Mouse (Mus musculus) cerebellum, postnatal 36 days (tissue): ENCODE measurements around the gene Mtor.

Source experiments
- DNase-seq, 2 experiments: peaks; one replicate each; pipeline ENCODE4 v3.0.0; 2021 to 2022; ENCODE audit warnings: mixed read lengths in 2 of 2

Mtor gene

DNA sequence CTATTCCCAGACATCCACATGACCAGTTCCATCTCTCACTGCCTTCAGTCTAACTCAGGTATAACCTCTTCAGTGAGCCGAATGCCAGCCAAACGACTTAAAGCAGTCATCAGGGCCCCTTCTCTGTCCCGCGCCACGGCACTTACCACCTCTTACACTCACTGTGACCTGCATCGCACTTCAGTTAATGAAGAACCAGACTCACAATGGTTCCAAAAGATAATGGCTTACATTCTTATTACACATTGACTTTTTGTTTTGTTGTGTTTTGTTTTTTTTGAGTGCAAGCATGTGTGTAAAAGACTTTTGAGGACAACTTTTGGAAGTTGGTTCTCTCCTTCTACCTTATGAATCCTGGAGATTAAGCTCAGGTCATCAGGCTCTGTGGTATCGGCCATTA is 5.8 kb upstream of the Mtor start:
- DNase-seq = no peak

DNA sequence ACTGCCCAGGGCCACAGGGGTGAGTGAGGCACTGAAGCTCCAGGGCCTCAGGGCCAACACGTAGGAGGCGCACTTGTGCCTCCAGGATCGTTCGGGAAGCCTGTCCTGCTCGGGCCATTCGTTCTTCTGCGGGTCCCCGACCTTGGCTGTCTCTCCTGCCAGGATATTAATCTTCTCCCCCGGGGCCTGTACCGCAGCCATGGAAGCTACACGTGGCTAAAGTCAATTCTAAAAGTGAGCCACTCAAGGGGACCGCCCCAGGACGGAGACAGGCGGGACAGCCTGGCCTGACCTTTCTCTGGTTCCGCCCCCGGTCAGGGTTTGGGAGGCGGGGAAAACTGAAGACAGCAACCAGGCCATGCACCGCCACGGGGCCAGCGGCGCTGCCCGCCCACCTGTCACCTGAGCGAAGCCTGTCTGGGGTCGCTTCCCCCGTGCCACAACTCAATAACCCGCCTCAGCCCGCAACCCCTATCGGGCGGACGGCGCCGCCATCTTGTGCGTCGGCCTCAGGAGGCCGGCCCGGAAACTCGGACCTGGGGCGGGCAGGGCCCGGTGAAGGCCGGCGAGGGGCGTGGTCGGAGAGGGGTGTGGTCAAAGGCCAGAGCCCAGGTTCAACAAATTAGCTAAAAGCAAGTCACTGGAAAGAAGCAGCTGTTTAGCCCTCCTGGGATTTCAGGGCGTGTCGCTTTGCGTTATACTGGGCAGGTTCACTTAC is 4.0 kb upstream of the Mtor start, which contains the start of gene Ubiad1:
Gene Ubiad1 (minus strand): TSS at position 522 of the 718 bp plus-strand sequence.
- DNase-seq = peak; percentile 78 to 83

DNA sequence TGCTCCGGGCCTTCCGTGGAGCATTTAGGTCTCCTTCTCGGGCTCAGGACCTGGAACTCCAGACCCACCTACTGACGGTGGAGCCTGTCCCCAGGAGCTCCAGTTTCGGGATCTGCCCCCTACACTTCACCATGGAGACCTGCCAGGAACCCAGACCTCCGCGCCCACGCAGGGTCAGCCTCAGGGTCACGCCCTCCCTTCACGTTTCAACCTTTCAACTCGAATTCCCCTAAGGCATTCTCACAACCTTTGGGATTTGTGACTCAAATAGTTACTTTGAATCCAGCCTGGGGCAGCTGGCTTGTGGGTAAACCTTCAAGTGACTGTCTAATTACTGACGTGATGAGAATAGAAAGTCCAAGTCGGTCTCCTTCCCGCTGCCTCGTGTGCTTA is 438 bp downstream of the Mtor start:
- no peak for DNase-seq

DNA sequence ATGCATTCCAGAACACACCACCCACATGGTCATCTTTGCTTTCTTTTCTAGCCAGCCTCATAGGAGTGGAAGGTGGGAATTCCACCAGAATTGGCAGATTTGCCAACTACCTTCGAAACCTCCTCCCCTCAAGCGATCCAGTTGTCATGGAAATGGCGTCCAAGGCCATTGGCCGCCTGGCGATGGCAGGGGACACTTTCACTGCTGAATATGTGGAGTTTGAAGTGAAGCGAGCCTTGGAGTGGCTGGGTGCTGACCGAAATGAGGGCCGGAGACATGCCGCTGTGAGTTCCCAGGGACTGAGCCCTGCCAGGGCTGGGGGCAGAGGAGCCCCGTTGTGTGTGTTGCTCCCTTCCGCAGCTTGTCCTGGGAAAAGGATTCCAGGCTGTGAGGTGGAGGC is 5.3 kb downstream of the Mtor start:
- no peak for DNase-seq

DNA sequence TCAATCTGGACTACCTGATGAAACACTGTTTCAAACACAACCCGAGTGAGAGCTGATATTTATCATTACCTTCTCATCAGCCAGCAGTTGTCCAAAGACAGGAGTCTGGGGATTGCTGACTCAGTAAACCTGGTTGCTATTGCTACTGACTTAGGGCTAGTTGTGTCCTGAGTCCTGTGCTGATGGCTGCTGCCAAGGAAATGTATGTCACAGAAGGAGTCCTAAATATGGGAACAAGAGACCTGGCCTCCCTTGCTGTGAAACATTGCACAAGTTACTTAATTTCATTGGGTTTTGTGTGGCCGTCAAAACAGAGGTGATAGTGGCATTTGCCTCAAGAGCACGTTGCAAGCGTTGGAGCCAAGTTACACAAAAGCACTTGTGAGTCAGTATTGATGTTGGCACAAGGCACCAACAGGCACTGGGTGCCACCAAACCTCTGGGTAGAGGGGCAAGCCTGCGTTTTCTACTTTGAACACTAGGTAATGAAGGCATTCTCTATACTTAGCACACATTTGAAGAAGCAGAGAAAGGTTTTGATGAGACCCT is 7.1 kb downstream of the Mtor start:
- no peak for DNase-seq

DNA sequence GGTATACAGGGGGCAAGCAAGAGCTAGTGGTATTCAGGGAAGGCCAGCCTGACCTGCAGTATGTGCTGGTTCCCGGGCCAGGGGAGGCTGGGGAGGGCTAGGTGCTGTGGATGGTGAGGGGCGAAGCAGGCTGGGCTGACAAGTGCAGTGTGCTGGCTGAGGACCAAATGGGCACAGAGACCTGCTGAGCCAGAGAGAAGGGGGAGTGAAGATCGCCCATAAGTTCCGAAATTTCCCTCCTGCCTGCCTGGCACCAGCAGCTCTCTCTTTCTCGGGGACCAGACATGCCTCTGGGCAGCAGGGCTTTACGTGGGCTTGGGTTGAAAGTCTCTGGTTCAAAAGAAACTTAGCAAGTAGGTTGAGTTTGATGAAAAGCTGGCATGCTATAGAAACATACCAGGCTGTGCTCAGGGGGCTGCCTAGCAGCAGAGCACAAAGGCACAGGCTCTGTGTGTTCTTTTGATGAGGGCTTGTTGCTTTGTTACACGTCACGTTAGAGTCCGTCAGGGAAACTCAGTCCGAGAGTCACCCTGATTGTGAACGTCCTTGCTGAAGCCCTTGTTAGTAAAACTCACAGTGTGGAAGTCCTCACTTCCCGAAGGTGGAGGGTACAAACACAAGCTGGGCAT is 12.4 kb downstream of the Mtor start:
- DNase-seq = no peak

DNA sequence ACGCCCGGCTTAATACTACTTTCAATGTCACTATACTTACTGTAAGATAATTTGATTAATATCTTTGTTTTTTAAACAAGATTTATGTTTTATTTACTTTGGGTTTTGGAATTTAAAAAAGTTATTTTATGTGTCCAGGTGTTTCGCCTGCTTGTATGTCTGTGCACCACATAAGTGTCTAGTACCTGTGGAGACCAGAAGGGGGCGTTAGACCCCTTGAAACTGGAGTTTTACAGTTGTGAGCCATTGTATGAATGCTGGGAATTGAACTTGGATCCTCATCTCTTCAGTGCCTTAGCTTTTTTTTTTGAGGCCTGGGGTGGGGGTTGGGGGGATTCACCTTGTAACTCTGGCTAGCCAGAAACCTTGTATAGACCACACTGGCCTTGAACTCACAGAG is 13.4 kb downstream of the Mtor start:
- DNase-seq = no peak

DNA sequence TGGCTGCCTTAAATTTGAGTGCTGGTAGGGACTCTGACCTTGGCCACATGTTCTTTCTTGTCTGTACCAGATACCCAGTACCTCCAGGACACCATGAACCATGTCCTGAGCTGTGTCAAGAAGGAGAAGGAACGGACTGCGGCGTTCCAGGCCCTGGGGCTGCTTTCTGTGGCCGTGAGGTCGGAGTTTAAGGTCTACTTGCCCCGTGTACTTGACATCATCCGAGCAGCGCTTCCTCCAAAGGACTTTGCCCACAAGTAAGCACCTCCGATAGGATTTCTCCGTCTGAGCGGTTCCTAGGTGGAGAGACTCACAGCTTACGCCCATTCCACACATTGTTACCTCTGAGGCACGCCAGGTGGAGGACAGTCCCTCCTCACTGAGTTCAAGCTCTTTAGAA is 14.3 kb downstream of the Mtor start:
- DNase-seq = peak in 1 of 2 experiments; percentile 9

DNA sequence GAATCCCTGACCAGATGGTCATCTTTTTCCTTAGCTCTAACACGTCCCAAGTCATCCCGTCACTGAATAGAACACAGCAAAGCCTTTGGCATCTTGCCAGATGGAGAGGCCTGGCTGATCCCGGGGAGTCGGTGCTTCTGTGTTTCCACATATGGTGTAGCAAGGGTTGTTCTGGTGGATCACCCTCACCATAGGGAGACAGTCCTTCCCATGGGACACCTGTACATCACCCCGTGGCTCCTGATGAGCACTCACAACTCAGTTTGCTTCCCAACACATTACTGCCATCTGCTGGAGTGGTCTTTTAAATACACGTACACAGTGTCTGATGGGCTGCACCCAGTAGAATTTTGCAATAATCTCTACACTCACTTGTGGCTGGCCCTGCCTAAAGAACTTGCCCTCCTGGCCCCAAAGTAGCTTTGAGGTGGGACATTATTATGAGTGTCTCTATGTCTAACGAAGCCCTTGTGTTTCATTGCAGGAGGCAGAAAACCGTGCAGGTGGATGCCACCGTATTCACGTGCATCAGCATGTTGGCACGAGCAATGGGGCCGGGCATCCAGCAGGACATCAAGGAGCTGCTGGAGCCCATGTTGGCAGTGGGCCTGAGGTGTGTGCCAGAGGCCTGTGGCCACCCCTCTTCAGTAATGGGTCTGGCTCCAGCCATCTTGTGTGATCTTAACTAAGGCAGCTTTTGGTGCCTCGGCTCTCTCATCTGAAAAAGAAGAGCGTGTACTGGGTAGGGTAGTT is 15.0 kb downstream of the Mtor start:
- DNase-seq = peak; percentile 58 to 66

DNA sequence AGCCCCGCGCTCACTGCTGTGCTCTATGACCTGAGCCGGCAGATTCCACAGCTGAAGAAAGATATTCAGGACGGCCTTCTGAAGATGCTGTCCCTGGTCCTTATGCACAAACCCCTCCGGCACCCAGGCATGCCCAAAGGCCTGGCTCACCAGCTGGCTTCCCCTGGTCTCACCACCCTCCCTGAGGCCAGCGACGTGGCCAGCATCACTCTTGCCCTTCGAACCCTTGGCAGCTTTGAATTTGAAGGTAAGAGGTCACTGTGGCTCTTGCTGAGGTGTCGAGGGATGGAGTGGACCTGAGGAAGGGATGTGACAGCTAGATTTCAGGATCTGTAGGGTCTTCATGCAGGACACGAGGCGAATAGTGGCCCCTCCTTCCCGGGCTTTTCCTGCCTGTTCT is 15.9 kb downstream of the Mtor start:
- no peak for DNase-seq

DNA sequence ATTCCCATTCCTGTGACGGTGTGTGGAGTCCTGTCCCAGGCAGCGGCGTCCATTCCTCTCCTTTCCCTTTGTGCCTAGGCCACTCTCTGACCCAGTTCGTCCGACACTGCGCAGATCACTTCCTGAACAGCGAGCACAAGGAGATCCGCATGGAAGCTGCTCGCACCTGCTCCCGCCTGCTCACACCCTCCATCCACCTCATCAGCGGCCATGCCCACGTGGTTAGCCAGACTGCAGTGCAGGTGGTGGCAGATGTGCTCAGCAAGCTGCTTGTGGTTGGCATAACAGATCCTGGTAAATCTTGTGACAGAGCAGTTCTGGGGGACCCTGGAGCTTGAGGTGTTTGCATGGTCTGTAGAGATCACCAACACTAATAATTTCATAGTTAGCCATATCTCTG is 16.5 kb downstream of the Mtor start:
- DNase-seq = no peak

DNA sequence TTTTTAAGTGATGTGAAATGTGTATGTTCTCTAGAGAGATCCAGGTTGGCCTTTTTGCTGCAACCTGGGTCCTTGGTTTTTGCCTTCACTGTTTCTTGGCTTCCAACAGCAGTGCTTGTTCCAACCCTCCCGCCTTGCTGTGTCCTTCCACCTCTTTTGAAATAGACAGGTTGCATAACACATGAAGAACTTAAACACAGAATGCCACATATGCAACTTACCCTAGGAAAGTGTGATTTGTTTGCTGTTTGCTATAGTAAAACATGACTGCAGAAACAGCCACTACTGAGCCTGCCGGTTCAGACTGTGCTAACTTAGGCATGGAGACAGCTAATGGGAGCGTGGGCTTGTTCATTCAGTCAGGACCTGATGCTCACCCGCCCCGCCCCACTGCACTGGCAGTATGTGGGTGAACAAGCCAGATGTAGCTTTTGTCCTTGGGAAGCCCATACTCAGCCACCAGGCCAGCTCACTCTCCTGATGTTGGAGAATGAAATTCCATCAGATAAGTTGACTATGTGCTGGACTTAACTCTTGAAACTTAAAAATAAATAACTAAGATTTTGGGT is 18.2 kb downstream of the Mtor start:
- DNase-seq = no peak

DNA sequence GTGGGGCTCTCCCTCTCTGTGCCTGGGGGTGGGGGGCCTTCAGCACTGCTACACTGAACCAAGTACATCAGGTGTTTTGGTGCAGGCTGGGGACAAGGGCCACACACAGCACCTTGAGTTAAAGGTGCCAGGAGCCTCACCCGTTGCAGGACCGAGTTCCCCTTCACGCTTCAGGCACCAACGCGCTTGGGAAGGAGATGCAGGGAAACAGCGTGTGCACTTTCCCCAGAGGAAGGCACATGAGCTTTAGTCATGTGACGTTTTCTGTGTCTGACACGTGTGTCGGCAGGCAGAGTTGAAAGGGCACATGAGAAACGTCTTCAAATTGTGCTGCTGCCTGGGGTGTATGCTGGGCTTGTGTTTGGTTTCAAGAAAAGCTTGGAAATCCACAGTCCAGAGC is 20.0 kb downstream of the Mtor start:
- DNase-seq = no peak

DNA sequence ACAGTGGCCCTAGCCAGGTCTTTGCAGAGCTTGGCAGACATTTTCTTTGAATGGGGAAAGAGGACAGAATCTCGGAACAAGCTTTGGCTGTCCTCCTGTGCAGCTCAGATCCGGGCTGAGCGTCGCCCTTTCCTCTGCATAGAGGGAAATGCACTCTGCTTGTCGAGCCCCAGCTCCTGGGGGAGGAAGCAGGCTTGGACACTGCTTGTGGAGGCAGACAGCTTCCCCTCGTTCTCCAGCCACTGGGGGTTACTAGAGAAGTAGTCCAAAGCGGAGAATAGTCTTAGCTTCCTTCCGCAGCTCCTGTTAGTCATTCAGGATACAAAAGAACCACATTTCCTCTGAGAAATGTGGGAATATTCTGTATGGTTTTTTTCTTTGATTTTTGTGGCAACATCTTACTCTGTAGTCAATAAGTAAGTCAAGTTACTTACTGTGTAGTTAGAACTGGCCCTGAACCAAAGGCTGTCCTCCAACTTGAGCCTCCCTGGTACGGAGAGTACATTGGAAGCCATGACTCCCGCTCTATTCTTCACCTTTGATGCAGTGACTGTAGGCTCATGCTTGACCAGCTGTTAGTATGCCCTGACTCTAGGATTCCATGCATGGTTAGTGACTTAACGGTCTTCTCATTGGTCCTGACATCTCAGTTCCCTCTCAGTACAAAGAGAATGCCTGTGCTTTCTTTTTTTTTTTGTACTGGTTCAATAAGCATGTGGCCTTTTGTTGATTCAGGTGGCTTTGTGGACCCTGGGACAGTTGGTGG is 21.3 kb downstream of the Mtor start:
- DNase-seq = no peak

DNA sequence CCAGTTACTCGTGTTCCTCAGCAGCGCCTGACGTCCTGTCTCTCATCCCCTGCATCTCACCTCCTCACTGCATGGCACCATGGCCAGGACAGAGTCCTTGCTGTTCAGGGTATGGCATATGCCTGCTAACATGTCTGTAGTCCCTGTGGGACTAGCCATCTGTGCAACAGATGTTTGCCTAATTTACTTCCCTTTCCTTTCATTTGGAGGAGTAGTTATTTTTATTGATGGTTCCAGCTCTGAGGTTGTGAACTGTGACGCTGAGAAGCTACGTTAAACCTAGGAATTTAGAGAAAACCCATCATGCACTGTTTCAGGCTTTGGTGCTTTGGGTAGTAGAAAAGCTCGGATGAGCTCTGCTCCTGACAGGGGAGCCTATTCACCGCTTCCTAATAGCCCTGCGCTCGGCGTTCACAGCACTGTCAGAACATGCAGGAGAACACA is 23.0 kb downstream of the Mtor start:
- DNase-seq = no peak

DNA sequence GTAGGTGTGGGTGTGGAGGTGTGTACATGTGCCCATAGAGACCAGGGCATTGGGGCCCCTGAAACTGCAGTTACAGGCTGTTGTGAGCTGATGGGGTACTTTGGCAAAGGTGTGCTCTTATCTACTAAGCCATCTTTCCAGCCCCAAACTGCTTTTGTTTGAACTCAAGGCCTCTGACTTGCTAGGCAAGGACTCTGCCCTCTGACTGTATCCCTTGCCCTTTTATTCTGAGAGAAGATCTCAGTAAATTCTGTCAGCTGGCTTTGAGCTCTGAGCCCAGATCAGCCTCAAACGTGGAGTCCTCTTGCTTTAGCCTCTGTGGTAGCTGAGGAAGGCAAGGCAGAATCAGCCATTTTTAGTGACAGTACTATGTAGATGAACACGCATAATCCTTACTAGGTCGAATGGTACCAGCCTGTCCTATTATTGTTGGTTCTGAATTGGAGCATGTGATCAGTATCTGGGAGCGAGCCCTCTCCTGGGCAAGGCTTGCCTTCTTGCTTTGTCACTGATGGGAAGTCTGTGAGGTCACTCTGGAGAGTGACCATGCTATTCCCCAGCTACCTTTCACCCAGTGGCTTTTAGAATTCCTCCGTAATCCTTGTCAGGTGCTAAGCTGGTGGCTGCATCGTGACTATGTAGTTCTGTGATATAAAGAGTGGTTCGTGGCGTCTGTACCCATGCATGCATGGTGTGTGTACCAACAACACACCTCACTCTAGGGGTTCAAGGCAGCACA is 24.2 kb downstream of the Mtor start:
- no peak for DNase-seq

DNA sequence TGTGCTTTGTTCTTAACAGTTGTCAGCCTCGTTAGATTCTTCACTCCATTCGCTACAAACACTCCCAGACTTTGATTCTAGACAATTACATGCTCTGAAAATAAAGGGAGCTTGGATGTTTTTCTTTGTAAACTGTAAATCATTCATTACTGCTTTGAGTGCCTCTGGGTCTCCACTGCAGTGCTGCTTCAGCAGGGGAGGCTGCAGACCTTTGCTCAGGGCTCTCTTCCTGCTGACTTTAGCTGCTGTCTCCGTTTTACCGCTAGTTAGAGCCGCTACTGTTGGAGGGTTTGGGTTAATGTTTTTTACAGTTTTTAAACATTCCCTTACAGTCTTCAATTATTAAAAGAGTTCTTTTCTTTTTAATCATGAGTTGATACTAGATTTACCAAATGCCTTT is 25.1 kb downstream of the Mtor start:
- DNase-seq = no peak

DNA sequence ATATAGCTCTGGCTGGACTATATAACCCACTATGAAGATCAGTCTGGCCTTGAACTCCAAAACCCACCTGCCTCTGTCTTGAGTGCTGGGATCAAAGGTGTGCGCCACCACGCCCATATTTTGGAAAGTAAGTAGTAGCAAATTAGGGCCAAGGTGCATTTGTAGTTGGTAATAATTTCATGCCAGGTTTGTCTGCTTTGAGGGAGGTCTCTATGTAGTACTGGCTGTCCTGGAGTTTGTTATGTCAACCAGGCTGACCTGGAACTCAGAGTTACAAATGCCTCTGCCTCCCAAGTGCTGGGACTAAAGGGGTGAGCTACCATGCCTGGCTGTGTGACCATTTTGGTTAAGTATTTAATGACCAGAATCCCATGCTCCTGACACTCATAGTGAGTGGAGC is 31.8 kb downstream of the Mtor start:
- no peak for DNase-seq

DNA sequence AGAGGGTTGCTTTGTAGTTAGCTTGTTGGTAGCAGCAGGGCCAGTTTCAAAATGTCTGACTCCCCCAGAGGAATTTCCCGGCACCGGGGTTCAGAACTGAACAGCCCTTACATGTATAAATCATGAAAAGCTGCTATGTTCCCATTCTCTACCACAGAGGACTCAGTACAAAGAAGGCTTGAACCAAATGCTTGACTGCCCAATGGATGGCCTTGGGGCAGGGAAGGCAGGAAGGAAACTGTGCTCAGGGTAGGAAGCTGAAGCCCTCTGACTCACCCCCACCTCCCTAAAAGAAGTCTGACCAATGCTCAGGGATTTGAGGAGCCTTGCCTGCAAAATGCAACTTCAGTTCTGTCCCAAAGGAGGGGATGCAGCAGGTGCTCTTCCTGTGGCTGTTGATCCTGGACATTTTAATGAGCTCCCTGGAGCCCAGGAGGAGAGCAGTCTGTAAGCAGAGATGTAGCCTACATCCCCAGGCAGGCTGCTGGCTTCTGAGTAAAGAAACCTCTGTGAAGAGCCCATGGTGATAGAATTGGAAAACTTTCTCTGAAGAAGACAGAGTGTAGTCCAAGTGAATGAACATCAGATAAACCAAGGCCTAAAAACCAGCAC is 33.3 kb downstream of the Mtor start:
- no peak for DNase-seq

DNA sequence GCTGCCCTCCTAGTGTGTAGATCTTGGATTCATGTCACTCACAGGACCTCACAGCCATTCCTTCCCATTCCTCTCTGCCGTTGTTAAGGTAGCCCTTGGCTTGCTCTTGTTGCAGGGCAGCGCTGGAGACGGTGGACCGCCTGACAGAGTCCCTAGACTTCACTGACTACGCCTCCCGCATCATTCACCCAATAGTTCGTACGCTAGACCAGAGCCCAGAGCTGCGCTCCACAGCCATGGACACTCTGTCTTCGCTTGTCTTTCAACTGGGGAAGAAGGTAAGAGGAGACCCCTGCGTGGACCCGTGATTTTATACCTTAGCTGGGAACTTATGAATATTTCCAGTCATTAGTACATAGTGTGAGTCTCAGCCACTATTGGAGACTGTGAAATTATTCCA is 36.1 kb downstream of the Mtor start:
- DNase-seq = no peak

DNA sequence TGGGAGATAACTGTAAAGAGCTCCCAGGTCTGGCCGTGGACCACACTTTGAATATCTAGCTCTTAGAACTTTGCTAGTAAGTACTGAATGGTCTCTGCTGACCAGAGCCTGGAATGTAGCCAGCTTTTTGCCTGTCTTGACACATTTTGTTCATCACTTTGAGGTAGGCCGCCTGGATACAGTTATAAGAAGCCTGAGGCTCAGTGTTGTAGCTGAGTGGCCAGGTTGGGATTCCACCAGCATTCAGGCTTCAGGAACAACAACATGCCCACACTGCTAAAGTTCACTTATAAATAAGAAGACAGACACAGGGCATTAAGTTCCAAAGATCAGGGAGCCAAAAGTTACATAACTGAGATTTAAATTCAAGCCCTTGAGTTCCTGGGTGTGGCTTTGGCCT is 39.4 kb downstream of the Mtor start:
- no peak for DNase-seq
